Mouse (Mus musculus): ENCODE data around the gene Pus10. TPM values are rescaled to one million over a fixed set of nuclear protein-coding genes. Genes with fewer than 3 reads are reported as not detected.

Gene Pus10
- polyA plus RNA-seq, 1 experiment = 4.3 TPM

- no peaks in the 10 kb centered on the region for H3K79me2 ChIP-seq (ENCODE audit: control insufficient read depth, insufficient read depth)
- H3K27me3 ChIP-seq (ENCODE audit: control insufficient read depth, insufficient read depth, insufficient read length) = no peaks in the 10 kb centered on the region
- no peak overlapping the region for H3K4me2 ChIP-seq (ENCODE audit: low read depth)
- TF ChIP-seq USF1 (IDR thresholded peaks at IDR 0.05; ENCODE audit: low read depth) (no peak), MYOG (IDR thresholded peaks at IDR 0.05; ENCODE audit: control insufficient read depth in 1 of 3, insufficient read depth in 1 of 3, insufficient read length in 2 of 3, low read depth in 2 of 3) (no peak), POLR2AphosphoS2 (IDR thresholded peaks at IDR 0.05; ENCODE audit: insufficient read length, low read depth) (no peak), CEBPB (IDR thresholded peaks at IDR 0.05; ENCODE audit: insufficient read depth, poor library complexity, severe bottlenecking) (no peak)
- no peak overlapping the region for H3ac ChIP-seq (ENCODE audit: control insufficient read depth, insufficient read length)
- peaks cover 15% of the 10 kb centered on the region for H3K36me3 ChIP-seq (ENCODE audit: control insufficient read depth, insufficient read depth)
- no peak overlapping the region for H3K4me3 ChIP-seq
Measured at GRCm38 (mm10) chr11:23712299-23712698, 46.8 kb downstream of the Pus10 start.

- TF ChIP-seq POLR2A (IDR thresholded peaks at IDR 0.05; ENCODE audit: insufficient read length, low read depth) = no peak
- TF ChIP-seq SRF (IDR thresholded peaks at IDR 0.05; ENCODE audit: control insufficient read depth, insufficient read length, low read depth) = no peak
- no peak for TF ChIP-seq REST (IDR thresholded peaks at IDR 0.05; ENCODE audit: insufficient read depth, insufficient read length)
- no peak for TF ChIP-seq CEBPB (IDR thresholded peaks at IDR 0.05; ENCODE audit: insufficient read depth, poor library complexity, severe bottlenecking)
- no peak for TF ChIP-seq MYOG (IDR thresholded peaks at IDR 0.05; ENCODE audit: control insufficient read depth in 1 of 3, insufficient read depth in 1 of 3, insufficient read length in 2 of 3, low read depth in 2 of 3)
- no peak for TF ChIP-seq MAX (IDR thresholded peaks at IDR 0.05; ENCODE audit: low read depth)
- TF ChIP-seq E2F4 (IDR thresholded peaks at IDR 0.05; ENCODE audit: insufficient read depth) = no peak
- Histone ChIP-seq H3K79me2 (ENCODE audit: control insufficient read depth, insufficient read depth) (no peaks in the 10 kb centered on the region), H3K4me2 (ENCODE audit: low read depth) (no peak overlapping the region), H3K27me3 (ENCODE audit: control insufficient read depth, insufficient read depth, insufficient read length) (no peaks in the 10 kb centered on the region), H3K4me3 (no peak overlapping the region), H3K36me3 (ENCODE audit: control insufficient read depth, insufficient read depth) (peaks cover 16% of the 10 kb centered on the region), H3ac (ENCODE audit: control insufficient read depth, insufficient read length) (no peak overlapping the region)
Measured at GRCm38 (mm10) chr11:23718856-23719255, 53.4 kb downstream of the Pus10 start.

GRCm38 (mm10) chr11:23719825-23720224 lies 54.4 kb downstream of the Pus10 start:
- Histone ChIP-seq H3ac (ENCODE audit: control insufficient read depth, insufficient read length) (no peak overlapping the region), H3K36me3 (ENCODE audit: control insufficient read depth, insufficient read depth) (peaks cover 16% of the 10 kb centered on the region), H3K4me2 (ENCODE audit: low read depth) (no peak overlapping the region), H3K27me3 (ENCODE audit: control insufficient read depth, insufficient read depth, insufficient read length) (no peaks in the 10 kb centered on the region), H3K79me2 (ENCODE audit: control insufficient read depth, insufficient read depth) (no peaks in the 10 kb centered on the region), H3K4me3 (no peak overlapping the region)
- no peak for TF ChIP-seq POLR2A (IDR thresholded peaks at IDR 0.05; ENCODE audit: insufficient read length, low read depth)
- no peak for TF ChIP-seq TCF3 (IDR thresholded peaks at IDR 0.05; ENCODE audit: insufficient read length, low read depth)
- no peak for TF ChIP-seq REST (IDR thresholded peaks at IDR 0.05; ENCODE audit: insufficient read depth, insufficient read length)
- no peak for TF ChIP-seq MYOD1 (IDR thresholded peaks at IDR 0.05; ENCODE audit: control insufficient read depth in 1 of 3, insufficient read length in 2 of 3, low read depth in 2 of 3)
- TF ChIP-seq TCF12 (IDR thresholded peaks at IDR 0.05; ENCODE audit: insufficient read depth, poor library complexity, severe bottlenecking) = no peak
- TF ChIP-seq SRF (IDR thresholded peaks at IDR 0.05; ENCODE audit: control insufficient read depth, insufficient read length, low read depth) = no peak
- no peak for TF ChIP-seq USF1 (IDR thresholded peaks at IDR 0.05; ENCODE audit: low read depth)
- TF ChIP-seq POLR2AphosphoS2 (IDR thresholded peaks at IDR 0.05; ENCODE audit: insufficient read length, low read depth) = no peak
- no peak for TF ChIP-seq E2F4 (IDR thresholded peaks at IDR 0.05; ENCODE audit: insufficient read depth)
- no peak for TF ChIP-seq MYOG (IDR thresholded peaks at IDR 0.05; ENCODE audit: control insufficient read depth in 1 of 3, insufficient read depth in 1 of 3, insufficient read length in 2 of 3, low read depth in 2 of 3)
- TF ChIP-seq CEBPB (IDR thresholded peaks at IDR 0.05; ENCODE audit: insufficient read depth, poor library complexity, severe bottlenecking) = no peak
- no peak for TF ChIP-seq MAX (IDR thresholded peaks at IDR 0.05; ENCODE audit: low read depth)

GRCm38 (mm10) chr11:23722326-23722725 lies 56.9 kb downstream of the Pus10 start:
- TF ChIP-seq REST (IDR thresholded peaks at IDR 0.05; ENCODE audit: insufficient read depth, insufficient read length) (no peak), USF1 (IDR thresholded peaks at IDR 0.05; ENCODE audit: low read depth) (no peak), CEBPB (IDR thresholded peaks at IDR 0.05; ENCODE audit: insufficient read depth, poor library complexity, severe bottlenecking) (no peak), POLR2AphosphoS2 (IDR thresholded peaks at IDR 0.05; ENCODE audit: insufficient read length, low read depth) (no peak), TCF3 (IDR thresholded peaks at IDR 0.05; ENCODE audit: insufficient read length, low read depth) (no peak), E2F4 (IDR thresholded peaks at IDR 0.05; ENCODE audit: insufficient read depth) (no peak)
- Histone ChIP-seq H3K79me2 (ENCODE audit: control insufficient read depth, insufficient read depth) (no peaks in the 10 kb centered on the region), H3K27me3 (ENCODE audit: control insufficient read depth, insufficient read depth, insufficient read length) (no peaks in the 10 kb centered on the region), H3K4me2 (ENCODE audit: low read depth) (no peak overlapping the region), H3K36me3 (ENCODE audit: control insufficient read depth, insufficient read depth) (peaks cover 19% of the 10 kb centered on the region), H3ac (ENCODE audit: control insufficient read depth, insufficient read length) (no peak overlapping the region), H3K4me3 (no peak overlapping the region)

- Histone ChIP-seq H3K4me2 (ENCODE audit: low read depth) (no peak overlapping the region), H3K27me3 (ENCODE audit: control insufficient read depth, insufficient read depth, insufficient read length) (no peaks in the 10 kb centered on the region), H3K36me3 (ENCODE audit: control insufficient read depth, insufficient read depth) (peaks cover 21% of the 10 kb centered on the region), H3K4me3 (no peak overlapping the region), H3K79me2 (ENCODE audit: control insufficient read depth, insufficient read depth) (no peaks in the 10 kb centered on the region), H3ac (ENCODE audit: control insufficient read depth, insufficient read length) (no peak overlapping the region)
- no peak for TF ChIP-seq MAX (IDR thresholded peaks at IDR 0.05; ENCODE audit: low read depth)
- TF ChIP-seq POLR2A (IDR thresholded peaks at IDR 0.05; ENCODE audit: insufficient read length, low read depth) = no peak
- no peak for TF ChIP-seq SRF (IDR thresholded peaks at IDR 0.05; ENCODE audit: control insufficient read depth, insufficient read length, low read depth)
- TF ChIP-seq REST (IDR thresholded peaks at IDR 0.05; ENCODE audit: insufficient read depth, insufficient read length) = no peak
- TF ChIP-seq USF1 (IDR thresholded peaks at IDR 0.05; ENCODE audit: low read depth) = no peak
- no peak for TF ChIP-seq POLR2AphosphoS2 (IDR thresholded peaks at IDR 0.05; ENCODE audit: insufficient read length, low read depth)
- TF ChIP-seq MYOD1 (IDR thresholded peaks at IDR 0.05; ENCODE audit: control insufficient read depth in 1 of 3, insufficient read length in 2 of 3, low read depth in 2 of 3) = no peak
- TF ChIP-seq TCF12 (IDR thresholded peaks at IDR 0.05; ENCODE audit: insufficient read depth, poor library complexity, severe bottlenecking) = no peak
- TF ChIP-seq MYOG (IDR thresholded peaks at IDR 0.05; ENCODE audit: control insufficient read depth in 1 of 3, insufficient read depth in 1 of 3, insufficient read length in 2 of 3, low read depth in 2 of 3) = no peak
- TF ChIP-seq E2F4 (IDR thresholded peaks at IDR 0.05; ENCODE audit: insufficient read depth) = no peak
- no peak for TF ChIP-seq CEBPB (IDR thresholded peaks at IDR 0.05; ENCODE audit: insufficient read depth, poor library complexity, severe bottlenecking)
- no peak for TF ChIP-seq TCF3 (IDR thresholded peaks at IDR 0.05; ENCODE audit: insufficient read length, low read depth)
Measured at GRCm38 (mm10) chr11:23725850-23726249, 60.4 kb downstream of the Pus10 start.

All from myocyte (in vitro differentiated cells).